Mouse (Mus musculus) C2C12 (cell line): ENCODE measurements around the gene Traf3ip1.

Experiments
- MAX ChIP-seq: IDR thresholded peaks from one replicate; pipeline ENCODE4 v1.6.1; 2011; ENCODE audit warnings: mild to moderate bottlenecking, control low read depth
- MYOG ChIP-seq: IDR thresholded peaks from one replicate; pipeline ENCODE4 v1.6.1; 2011; ENCODE audit not compliant: control insufficient read depth, insufficient read length; ENCODE audit errors: extremely low read depth
- USF1 ChIP-seq: IDR thresholded peaks from one replicate; pipeline ENCODE4 v1.6.1; 2011; ENCODE audit warnings: low read depth, mild to moderate bottlenecking, control low read depth, moderate library complexity

GRCm38 (mm10) chr1:91492740-91493139 lies 1.7 kb upstream of the Traf3ip1 start:
- TF ChIP-seq MAX (no peak), USF1 (no peak), MYOG (no peak)
